Mouse (Mus musculus): ENCODE results near the gene Slc35c2. TPM values are rescaled to one million over a fixed set of nuclear protein-coding genes. Genes with fewer than 3 reads are reported as not detected.

The Slc35c2 gene
- polyA plus RNA-seq, 1 experiment from 2014 or later: 68.7 TPM

DNA sequence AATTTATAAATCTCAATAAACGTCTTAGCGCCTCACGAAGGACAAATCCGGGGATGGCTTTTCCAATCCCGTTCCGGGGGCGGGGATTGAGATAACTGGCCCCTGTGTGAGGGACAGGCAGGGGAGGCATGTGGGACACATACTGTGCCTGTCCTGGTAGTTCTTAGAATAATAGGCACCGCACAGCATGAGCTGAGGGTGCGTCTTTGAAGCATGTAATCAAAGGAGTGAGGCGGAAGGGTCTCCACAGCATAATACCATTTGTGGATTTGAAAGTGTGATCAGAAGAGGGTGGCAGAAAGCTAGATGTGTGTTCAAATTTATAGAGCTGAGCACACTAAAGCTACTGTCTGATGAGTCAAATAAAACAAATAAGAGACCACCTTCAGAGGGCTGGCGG lies 41.3 kb downstream of the Slc35c2 start:
- H3K27me3 ChIP-seq: peaks cover 45% of the 10 kb centered on the region
- no peak for ATAC-seq (replicated peaks)
- WGBS: 13% methylated on average over 11 of the region's 11 CpGs

DNA sequence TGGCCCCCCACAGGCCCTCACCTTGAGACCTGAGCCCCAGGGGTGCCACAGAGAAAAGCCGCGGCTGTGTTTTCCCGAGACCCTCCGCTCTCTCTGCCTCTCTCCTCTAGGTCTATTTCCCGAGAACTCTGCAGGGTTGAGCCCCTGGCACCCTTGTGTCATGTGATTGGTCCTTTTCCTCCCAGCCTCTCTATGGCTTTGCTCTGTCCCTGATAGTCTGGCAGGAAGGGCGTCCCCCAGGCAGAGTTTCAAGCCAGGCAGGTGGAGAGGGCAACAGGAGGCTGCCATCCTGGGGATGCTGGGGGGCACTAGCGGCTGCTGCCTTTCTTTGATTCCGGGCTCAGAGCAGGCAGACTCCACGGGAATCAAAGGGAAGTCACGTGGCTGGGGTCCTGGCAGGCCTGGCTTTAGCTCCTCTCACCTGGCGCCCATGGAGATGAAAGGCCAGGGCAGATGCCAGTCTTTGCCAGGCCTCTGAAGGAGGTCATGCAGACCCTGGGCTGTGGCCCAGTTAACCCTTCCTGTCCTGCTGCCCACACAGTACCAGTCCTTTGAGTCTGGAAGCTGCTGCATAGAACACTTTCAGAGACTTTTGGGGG lies 44.4 kb downstream of the Slc35c2 start:
- H3K4me2 ChIP-seq (replicated peaks): peak overlapping the region; percentile 9; the same call in 1 of the 2 replicates
- no peaks in the 10 kb centered on the region for H3K36me3 ChIP-seq
- H3K9ac ChIP-seq (replicated peaks): no peak overlapping the region
- H3K4me3 ChIP-seq: no peak overlapping the region
- no peaks in the 10 kb centered on the region for H3K9me3 ChIP-seq
- no peak overlapping the region for H3K27ac ChIP-seq (replicated peaks)
- H3K27me3 ChIP-seq: peaks cover 60% of the 10 kb centered on the region
- H3K4me1 ChIP-seq: peaks cover 33% of the 10 kb centered on the region
- WGBS: 4% methylated on average over 11 of the region's 11 CpGs
- no peak for ATAC-seq (replicated peaks)

More for the DNA sequence above, 41.3 kb downstream of the Slc35c2 start:
- Histone ChIP-seq H3K9me3 (no peaks in the 10 kb centered on the region), H3K9ac (replicated peaks) (no peak overlapping the region), H3K4me3 (no peak overlapping the region), H3K27ac (replicated peaks) (no peak overlapping the region), H3K4me2 (replicated peaks) (no peak overlapping the region), H3K4me1 (peaks cover 22% of the 10 kb centered on the region), H3K36me3 (no peaks in the 10 kb centered on the region)

DNA sequence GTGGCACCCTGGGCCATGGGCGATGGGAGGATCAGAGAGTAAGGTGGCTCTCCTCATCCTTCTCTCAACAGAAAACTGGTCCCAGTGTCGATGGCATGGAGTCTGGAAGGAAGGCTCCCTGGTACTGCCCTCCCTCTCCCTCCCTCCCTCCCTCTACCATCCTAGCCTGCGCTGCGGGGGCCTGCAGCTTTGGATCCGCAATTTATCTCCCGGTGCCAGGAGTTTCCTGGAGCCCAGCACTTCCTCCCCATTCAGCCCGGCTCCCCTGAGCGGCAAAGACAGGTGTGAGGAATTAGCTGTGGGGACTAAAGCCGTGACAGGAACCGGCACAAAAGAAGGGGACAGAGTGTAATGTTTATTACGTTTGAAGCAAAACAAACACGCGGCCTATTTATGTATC lies 45.1 kb downstream of the Slc35c2 start:
- Histone ChIP-seq H3K27ac (replicated peaks) (no peak overlapping the region), H3K4me1 (peaks cover 33% of the 10 kb centered on the region)

DNA sequence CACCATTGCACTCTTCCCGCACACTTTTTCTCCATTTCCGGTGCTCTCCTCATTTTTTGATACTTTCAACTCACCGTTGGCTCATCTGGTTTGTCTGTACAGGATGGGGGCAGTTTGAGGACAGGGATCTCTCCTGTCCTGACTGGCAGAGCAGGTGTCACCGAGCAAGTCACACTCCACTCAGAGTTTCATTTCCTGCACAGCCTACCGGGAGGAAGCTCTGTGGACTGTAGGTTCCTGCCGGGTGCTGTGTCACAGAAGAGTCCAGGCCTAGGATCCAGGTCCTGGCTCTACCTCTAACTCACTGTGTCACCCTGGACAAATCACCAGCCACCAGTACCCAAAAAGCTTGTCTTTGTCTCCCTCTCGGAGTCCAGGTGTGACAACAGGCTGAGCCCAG lies 45.9 kb downstream of the Slc35c2 start:
- Histone ChIP-seq H3K4me2 (replicated peaks) (no peak overlapping the region), H3K27ac (replicated peaks) (no peak overlapping the region), H3K9me3 (no peaks in the 10 kb centered on the region), H3K4me3 (no peak overlapping the region), H3K4me1 (peaks cover 33% of the 10 kb centered on the region), H3K9ac (replicated peaks) (no peak overlapping the region), H3K27me3 (peaks cover 54% of the 10 kb centered on the region), H3K36me3 (no peaks in the 10 kb centered on the region)
- WGBS: 63% methylated on average over 7 of the region's 7 CpGs
- ATAC-seq (replicated peaks): no peak

More for the DNA sequence above, 45.1 kb downstream of the Slc35c2 start:
- H3K9me3 ChIP-seq: no peaks in the 10 kb centered on the region
- H3K36me3 ChIP-seq: no peaks in the 10 kb centered on the region
- peak overlapping the region; percentile 9; the same call in 1 of the 2 replicates for H3K4me2 ChIP-seq (replicated peaks)
- 3% methylated on average over 13 of the region's 13 CpGs for WGBS
- H3K4me3 ChIP-seq: no peak overlapping the region
- peaks cover 57% of the 10 kb centered on the region for H3K27me3 ChIP-seq
- no peak for ATAC-seq (replicated peaks)
- H3K9ac ChIP-seq (replicated peaks): no peak overlapping the region

DNA sequence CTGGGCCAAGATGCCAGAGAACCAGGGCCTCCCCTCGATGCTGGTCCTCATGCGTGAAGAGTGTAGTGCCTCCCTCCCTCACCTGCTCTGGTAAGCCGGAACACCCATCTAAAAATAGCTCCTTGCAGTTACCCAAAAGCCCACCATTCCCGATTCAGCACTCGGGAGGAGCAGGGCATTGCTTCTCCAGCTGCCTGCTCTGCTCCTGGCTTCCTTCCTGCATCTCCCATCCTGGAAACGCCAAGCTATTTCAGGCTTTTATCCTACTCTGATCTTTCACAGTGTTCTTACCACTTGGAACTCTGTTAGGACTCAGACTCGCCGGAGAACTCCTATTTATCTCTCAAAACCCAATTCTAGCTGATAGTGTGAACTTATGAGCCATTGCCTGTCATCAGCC lies 47.3 kb downstream of the Slc35c2 start:
- Histone ChIP-seq H3K27me3 (peaks cover 56% of the 10 kb centered on the region), H3K9ac (replicated peaks) (no peak overlapping the region), H3K9me3 (no peaks in the 10 kb centered on the region), H3K4me1 (peaks cover 34% of the 10 kb centered on the region), H3K27ac (replicated peaks) (no peak overlapping the region), H3K4me3 (no peak overlapping the region), H3K36me3 (no peaks in the 10 kb centered on the region), H3K4me2 (replicated peaks) (no peak overlapping the region)
- 37% methylated on average over 8 of the region's 8 CpGs for WGBS
- no peak for ATAC-seq (replicated peaks)

DNA sequence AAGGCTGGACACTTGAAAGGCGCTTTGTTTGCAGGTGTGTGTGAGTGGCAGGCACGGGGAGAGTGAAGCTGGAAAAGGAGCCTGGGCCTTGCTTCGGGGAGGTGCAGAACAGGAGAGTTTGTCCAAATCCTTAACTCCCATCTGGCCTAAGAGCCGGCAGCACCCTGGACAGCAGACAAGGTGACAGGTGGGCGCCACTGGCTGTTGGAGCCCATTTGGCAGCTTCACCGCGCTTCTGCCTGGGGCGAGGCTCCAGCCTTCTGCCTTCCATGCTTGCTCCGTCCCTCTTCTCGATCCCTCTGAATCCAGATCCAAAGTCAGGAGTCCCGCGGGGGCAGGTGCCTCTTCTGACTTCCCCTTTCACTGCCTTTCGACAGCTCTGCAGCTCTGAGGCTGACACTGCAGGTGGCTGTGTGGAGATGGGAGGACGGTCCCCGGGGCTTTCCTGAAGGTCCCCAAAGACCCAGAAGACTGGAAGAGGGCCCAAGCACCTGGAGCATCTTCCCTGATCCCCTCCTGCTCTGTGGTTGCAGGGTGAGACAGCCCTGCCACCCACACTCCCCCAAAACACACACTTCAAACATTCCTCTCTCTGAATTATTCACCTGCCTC lies 48.0 kb downstream of the Slc35c2 start:
- Histone ChIP-seq H3K4me2 (replicated peaks) (no peak overlapping the region), H3K36me3 (no peaks in the 10 kb centered on the region), H3K4me1 (peaks cover 41% of the 10 kb centered on the region), H3K27me3 (peaks cover 57% of the 10 kb centered on the region; the same call in 1 of the 2 replicates), H3K9ac (replicated peaks) (no peak overlapping the region), H3K27ac (replicated peaks) (no peak overlapping the region), H3K4me3 (no peak overlapping the region), H3K9me3 (no peaks in the 10 kb centered on the region)
- ATAC-seq (replicated peaks): no peak
- WGBS: 19% methylated on average over 15 of the region's 15 CpGs

DNA sequence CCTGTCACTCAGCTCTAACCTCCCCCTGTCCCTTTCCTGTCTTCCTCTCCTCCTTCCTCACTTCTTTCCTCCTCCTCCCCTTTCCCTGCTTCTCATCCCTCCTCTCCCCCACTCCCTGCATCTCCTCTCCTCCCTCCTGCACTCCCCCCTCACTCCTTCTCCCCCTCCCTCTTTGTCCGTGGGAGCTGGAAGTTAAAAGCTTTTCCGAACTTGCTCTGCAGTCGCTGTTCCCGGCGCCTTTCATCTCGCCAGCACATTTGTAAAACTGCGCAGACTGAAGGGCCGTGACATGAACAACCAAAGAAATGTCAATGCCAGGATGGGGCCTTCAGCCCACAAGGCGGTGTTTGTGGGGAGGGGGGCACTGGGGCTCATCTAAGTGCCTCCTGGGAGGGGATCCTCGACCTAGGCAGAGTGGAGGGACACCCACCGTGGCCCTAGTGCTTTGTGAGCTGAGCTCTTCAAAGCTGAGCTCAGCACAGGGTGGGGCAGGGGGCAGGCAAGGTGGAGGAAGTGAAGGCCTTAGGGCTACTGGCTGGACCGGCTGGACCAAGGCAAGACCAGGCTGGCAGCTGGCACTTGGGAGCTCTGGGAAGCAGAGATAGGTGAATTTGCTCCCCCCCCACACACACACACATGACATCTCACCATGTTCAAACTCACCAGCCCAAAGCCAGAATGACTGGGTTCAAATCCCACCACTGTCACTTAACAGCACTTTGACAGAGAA lies 49.1 kb downstream of the Slc35c2 start:
- 3% methylated on average over 12 of the region's 12 CpGs for WGBS
- H3K4me1 ChIP-seq: peaks cover 46% of the 10 kb centered on the region
- H3K9me3 ChIP-seq: no peaks in the 10 kb centered on the region
- H3K27me3 ChIP-seq: peaks cover 60% of the 10 kb centered on the region; the same call in 1 of the 2 replicates
- H3K9ac ChIP-seq (replicated peaks): no peak overlapping the region
- no peak overlapping the region for H3K27ac ChIP-seq (replicated peaks)
- no peaks in the 10 kb centered on the region for H3K36me3 ChIP-seq
- no peak for ATAC-seq (replicated peaks)
- no peak overlapping the region for H3K4me2 ChIP-seq (replicated peaks)
- H3K4me3 ChIP-seq: no peak overlapping the region

DNA sequence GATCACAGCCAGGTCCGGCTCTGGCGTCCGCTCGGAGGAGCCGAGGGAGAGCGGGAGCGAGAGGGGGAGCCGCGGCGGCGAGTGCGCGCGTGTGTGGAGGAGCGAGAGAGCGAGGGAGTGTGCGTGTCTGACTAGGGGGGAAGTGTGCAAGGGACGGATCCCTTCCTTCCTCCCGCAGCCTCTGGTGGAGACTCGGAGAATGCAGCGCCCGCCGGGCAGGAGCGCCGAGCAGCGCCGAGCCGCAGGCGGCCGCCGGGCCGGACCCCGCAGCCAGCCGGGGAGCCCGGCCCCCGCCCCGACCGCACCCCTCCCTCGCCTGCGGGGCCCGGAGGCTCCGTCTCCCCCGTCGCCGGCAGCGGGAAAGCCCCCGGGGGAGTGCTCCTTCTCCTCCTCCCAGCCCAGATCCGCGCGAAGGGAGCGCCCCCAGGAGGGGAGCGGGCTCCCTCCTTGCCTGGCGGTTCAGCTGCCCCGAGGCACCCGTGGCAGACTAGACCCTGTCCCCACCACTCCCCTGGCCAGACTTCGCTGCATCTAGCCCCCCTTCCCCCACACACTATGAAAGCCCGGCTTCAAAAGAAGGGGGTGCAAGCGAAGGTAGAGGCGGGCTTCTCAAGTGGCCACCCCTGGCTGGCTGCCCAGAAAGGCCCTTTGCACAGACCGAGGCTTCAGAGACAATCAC lies 52.9 kb downstream of the Slc35c2 start, which contains the start of gene Cdh22:
Gene Cdh22 (minus strand): TSS at position 241 of the 679 bp plus-strand sequence.
- H3K4me2 ChIP-seq (replicated peaks): peak within 1 kb of the TSS; percentile 90
- H3K27me3 ChIP-seq: peaks cover 44% of the 10 kb centered on the region; the same call in 1 of the 2 replicates
- peak within 1 kb of the TSS; percentile 66 for H3K27ac ChIP-seq (replicated peaks)
- peak within 1 kb of the TSS; percentile 60 for H3K4me3 ChIP-seq
- WGBS: under 1% methylated on average over 54 of the region's 60 CpGs
- peak within 1 kb of the TSS; percentile 71 for H3K9ac ChIP-seq (replicated peaks)
- no peaks in the 10 kb centered on the region for H3K36me3 ChIP-seq
- H3K4me1 ChIP-seq: peaks cover 36% of the 10 kb centered on the region
- no peaks in the 10 kb centered on the region for H3K9me3 ChIP-seq
- ATAC-seq (replicated peaks): peak; percentile 85

DNA sequence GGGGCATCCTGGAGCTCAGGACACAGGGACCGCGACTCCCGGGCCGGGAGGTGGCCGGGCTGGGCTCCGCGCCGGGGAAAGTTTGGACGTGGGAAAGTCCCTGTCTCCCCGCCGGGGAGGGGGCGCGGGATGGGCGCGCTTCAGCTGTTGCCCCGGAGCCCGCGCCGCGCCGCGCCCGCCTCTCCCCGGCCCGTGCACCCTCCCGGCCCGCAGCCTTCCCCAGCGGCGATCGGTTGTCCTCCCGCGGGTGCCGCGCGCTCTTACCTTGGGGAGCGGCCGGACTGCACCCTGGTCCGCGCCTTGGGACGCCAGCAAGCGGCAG lies 53.4 kb downstream of the Slc35c2 start:
- ATAC-seq (replicated peaks): peak; percentile 56
- H3K4me1 ChIP-seq: peaks cover 31% of the 10 kb centered on the region
- no peaks in the 10 kb centered on the region for H3K36me3 ChIP-seq
- H3K4me2 ChIP-seq (replicated peaks): peak overlapping the region; percentile 90
- H3K4me3 ChIP-seq: peak overlapping the region; percentile 60
- H3K27ac ChIP-seq (replicated peaks): peak overlapping the region; percentile 66
- peak overlapping the region; percentile 71 for H3K9ac ChIP-seq (replicated peaks)
- H3K9me3 ChIP-seq: no peaks in the 10 kb centered on the region
- peaks cover 39% of the 10 kb centered on the region; the same call in 1 of the 2 replicates for H3K27me3 ChIP-seq
- WGBS: 0% methylated on average over 28 of the region's 41 CpGs

DNA sequence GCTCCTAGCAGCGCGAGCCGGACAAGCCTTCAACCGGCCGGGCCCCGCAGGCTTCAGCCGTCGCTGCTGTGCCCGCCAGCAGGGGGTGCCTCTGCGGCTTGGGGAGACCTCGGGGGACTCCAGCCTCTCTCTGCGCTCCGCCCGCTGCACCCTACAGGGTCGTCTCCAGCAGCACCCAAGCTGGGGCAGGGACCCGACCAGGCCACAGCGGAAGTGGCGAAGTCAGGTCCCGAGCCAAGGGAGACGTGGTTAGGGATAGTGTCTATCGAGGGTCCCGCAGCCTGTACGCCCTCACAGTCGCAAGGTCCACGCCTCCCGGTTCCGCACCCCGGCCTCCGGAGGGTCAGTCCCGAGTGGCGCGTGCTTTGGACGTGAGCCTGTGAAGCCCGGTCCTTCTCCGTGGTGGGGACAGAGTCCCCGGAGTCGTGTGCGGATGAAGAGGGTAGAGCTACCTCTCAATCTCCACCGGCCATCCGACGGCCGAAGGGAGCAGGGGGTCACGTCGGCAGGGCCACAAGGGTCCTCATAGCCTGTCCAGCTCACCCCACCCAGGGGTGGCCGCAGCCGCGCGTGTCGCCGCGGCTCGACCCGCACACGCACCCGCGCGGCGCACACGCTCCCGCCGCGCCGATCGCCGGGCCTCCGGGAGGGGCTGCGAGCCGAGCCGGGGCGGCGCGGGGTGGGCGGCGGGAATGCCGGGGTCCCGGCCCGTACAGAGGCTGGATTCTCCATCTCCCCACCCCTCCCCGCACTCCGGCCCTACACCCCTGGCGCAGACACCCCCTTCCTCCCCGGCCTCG lies 54.0 kb downstream of the Slc35c2 start:
- no peaks in the 10 kb centered on the region for H3K36me3 ChIP-seq
- H3K9ac ChIP-seq (replicated peaks): peak overlapping the region; percentile 71
- no peaks in the 10 kb centered on the region for H3K9me3 ChIP-seq
- peak; percentile 24 for ATAC-seq (replicated peaks)
- H3K4me3 ChIP-seq: peak overlapping the region; percentile 60
- no peak overlapping the region; the same call in 1 of the 2 replicates for H3K27ac ChIP-seq (replicated peaks)
- H3K27me3 ChIP-seq: peaks cover 33% of the 10 kb centered on the region; the same call in 1 of the 2 replicates
- WGBS: under 1% methylated on average over 78 of the region's 82 CpGs
- peaks cover 28% of the 10 kb centered on the region for H3K4me1 ChIP-seq
- H3K4me2 ChIP-seq (replicated peaks): peak overlapping the region; percentile 90

DNA sequence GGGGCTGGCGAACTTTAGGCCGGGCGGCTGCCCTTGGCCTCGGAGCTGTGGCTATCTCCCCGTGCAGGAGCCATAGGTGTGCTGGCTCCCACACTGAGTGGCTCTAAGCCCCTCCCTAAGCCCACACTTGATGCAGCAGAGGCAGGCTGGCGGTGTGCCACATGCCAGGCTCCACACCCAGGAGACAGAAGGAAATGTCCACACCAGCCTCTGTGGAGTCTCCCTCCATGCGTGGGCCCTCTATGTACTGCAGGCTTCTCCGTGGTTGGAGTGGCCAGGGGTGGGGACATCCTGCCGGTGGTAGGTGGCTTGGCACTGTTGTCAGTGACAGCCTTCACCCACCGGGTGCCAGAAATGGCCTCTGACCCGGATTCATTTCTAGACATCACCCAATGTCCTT lies 58.6 kb downstream of the Slc35c2 start:
- no peak for ATAC-seq (replicated peaks)
- Histone ChIP-seq H3K27ac (replicated peaks) (no peak overlapping the region), H3K36me3 (no peaks in the 10 kb centered on the region), H3K9me3 (no peaks in the 10 kb centered on the region), H3K9ac (replicated peaks) (no peak overlapping the region), H3K4me2 (replicated peaks) (no peak overlapping the region), H3K4me1 (peaks cover 17% of the 10 kb centered on the region), H3K27me3 (peaks cover 11% of the 10 kb centered on the region; the same call in 1 of the 2 replicates), H3K4me3 (no peak overlapping the region)
- WGBS: 80% methylated on average over 11 of the region's 11 CpGs

Data from forebrain, embryonic 15.5 days (tissue).